Mouse (Mus musculus) right cerebral cortex, postnatal 14 days (tissue): ENCODE data around the gene Uggt1.
A peak's percentile ranks its signal among the peaks of the same experiment; 100 is the strongest.

Experiments used
- DNase-seq: peaks from one replicate; pipeline ENCODE4 v3.0.0; 2022

The Uggt1 gene

GRCm38 (mm10) chr1:36112665-36113064 is 131.9 kb downstream of the Uggt1 start:
- no peak for DNase-seq

GRCm38 (mm10) chr1:36109987-36110386 is 134.5 kb downstream of the Uggt1 start:
- no peak for DNase-seq

- no peak for DNase-seq
Observed at GRCm38 (mm10) chr1:36105917-36106706, 138.4 kb downstream of the Uggt1 start.

GRCm38 (mm10) chr1:36100371-36100770 is 144.1 kb downstream of the Uggt1 start:
- DNase-seq, result no peak

GRCm38 (mm10) chr1:36098432-36098831 is 146.1 kb downstream of the Uggt1 start:
- no peak for DNase-seq

- DNase-seq, result peak; percentile 96
Observed at GRCm38 (mm10) chr1:36095423-36096272, 148.9 kb downstream of the Uggt1 start.

- DNase-seq, result no peak
Observed at GRCm38 (mm10) chr1:36093741-36094140, 150.8 kb downstream of the Uggt1 start.

- no peak for DNase-seq
Observed at GRCm38 (mm10) chr1:36091246-36091645, 153.3 kb downstream of the Uggt1 start.

GRCm38 (mm10) chr1:36090722-36091110 is 153.8 kb downstream of the Uggt1 start:
- DNase-seq, result no peak
